Mouse (Mus musculus) small intestine, adult 2 months (tissue): ENCODE results near the gene Trim37. TPM values are rescaled to one million over a fixed set of nuclear protein-coding genes. Genes with fewer than 3 reads are reported as not detected.

ENCODE experiments used
- H3K27ac ChIP-seq: fragments of 200-500 bp; 2 replicates; pipeline ENCODE4 v1.5.1; 2012; ENCODE audit warnings: low read depth, low read length, control low read depth, inconsistent platforms; ENCODE audit not compliant: insufficient read depth
- H3K27me3 ChIP-seq: fragments of 200-500 bp; 2 replicates; pipeline ENCODE4 v1.6.1; 2012; ENCODE audit warnings: mild to moderate bottlenecking, moderate library complexity, low read length, inconsistent platforms; ENCODE audit not compliant: control insufficient read depth, insufficient read depth
- H3K36me3 ChIP-seq: fragments of 200-500 bp; 2 replicates; pipeline ENCODE4 v1.6.1; 2012; ENCODE audit warnings: mild to moderate bottlenecking, low read length, control low read depth, inconsistent platforms; ENCODE audit not compliant: control insufficient read depth, insufficient read depth
- H3K4me1 ChIP-seq: fragments of 200-500 bp; 2 replicates; pipeline ENCODE4 v1.6.1; 2012; ENCODE audit warnings: low read length, inconsistent platforms, mixed read lengths; ENCODE audit not compliant: control insufficient read depth, insufficient read depth, insufficient read length
- H3K4me3 ChIP-seq: fragments of 200-500 bp; 2 replicates; pipeline ENCODE4 v1.5.1; 2012; ENCODE audit warnings: low read depth, mild to moderate bottlenecking, control low read depth, inconsistent platforms, low read length, moderate library complexity
- CTCF ChIP-seq: fragments of 200-500 bp; IDR thresholded peaks from 2 replicates; pipeline ENCODE4 v1.5.1; 2012; ENCODE audit warnings: low read depth, mild to moderate bottlenecking, control low read depth, inconsistent platforms, low read length, moderate library complexity, mixed read lengths; ENCODE audit not compliant: insufficient replicate concordance, insufficient read length; ENCODE audit errors: extremely low read depth
- POLR2A ChIP-seq: fragments of 200-500 bp; IDR thresholded peaks from 2 replicates; pipeline ENCODE4 v1.6.1; 2012; ENCODE audit warnings: low read depth, mild to moderate bottlenecking, control low read depth, inconsistent platforms, low read length, moderate library complexity
- WGBS: fragments of 180-500 bp; shearing (Covaris S2); methylation state at CpG from one replicate; pipeline ENCODE4 v1.1.7; 2018; 5-methylcytosine and 5-hydroxymethylcytosine counted together
- polyA plus RNA-seq: library from polyadenylated mRNA; depleted of rRNA; stranded (reverse); fragments of >200 nt; gene quantifications from 2 replicates; pipeline ENCODE4 v1.2.3, GENCODE M21; 2012; rRNA removed

Trim37 gene
- 0.56 and 0.85 TPM in 2 replicates for polyA plus RNA-seq

DNA sequence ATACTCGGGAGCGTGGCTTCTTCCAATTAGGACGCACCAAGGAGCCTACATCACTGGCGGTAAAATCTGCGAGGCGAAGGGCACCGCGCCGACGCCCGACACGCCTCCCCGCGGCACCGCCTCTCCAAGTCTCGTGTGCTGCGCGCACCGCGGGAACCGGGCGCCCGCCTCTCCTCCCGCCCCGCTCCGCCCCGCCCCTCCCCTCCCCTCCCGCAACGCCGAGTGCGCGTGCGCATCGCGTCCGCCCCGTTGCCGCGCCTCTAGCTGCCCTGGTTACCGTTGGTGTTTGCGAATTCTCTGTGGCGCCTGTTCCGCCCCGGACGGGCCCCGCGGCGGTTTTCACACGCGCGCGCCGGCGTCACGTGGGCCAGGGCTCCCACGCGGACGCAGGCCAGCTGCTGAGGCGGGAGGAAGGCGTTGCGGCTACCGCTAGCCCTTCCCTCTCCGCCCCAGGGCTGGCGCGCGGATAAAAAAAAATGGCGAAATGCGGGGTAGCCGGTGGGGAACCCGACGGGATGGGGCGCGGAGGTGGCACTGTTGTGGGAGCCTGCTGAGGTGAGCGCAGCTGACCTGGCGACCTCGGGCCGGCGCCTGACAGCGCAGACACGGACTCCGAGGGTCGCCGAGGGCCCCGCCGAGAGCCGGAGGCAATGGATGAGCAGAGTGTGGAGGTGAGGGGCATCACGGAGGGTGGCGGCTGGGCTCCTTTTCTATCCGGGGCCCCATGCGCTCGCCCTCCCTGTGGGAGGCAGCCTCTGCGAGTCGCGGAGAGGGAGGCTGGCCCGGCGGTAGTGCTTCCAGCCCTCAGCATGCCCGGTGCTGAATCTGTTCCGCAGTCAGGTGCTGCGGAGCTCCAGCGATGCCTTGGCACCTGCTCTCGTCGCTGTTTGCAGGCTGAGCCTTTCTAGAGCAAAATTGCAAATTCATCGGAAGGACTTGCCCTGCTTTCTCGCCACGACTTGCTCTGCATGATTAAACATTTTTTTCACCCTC, at the start of gene Trim37:
Trim37 (plus strand) TSS at position 254 of the 993 bp plus-strand sequence.
- TF ChIP-seq CTCF (no peak), POLR2A (0 out of 2 replicates have a peak, but pooled peaks have one; percentile 15)
- Histone ChIP-seq H3K4me1 (no peaks in the 10 kb centered on the region), H3K27ac (peak within 1 kb of the TSS; percentile 25), H3K36me3 (peaks cover 6% of the 10 kb centered on the region; the same call in 1 of the 2 replicates), H3K4me3 (peak within 1 kb of the TSS; percentile 94), H3K27me3 (no peaks in the 10 kb centered on the region)
- WGBS: under 1% methylated on average over 91 of the region's 105 CpGs

DNA sequence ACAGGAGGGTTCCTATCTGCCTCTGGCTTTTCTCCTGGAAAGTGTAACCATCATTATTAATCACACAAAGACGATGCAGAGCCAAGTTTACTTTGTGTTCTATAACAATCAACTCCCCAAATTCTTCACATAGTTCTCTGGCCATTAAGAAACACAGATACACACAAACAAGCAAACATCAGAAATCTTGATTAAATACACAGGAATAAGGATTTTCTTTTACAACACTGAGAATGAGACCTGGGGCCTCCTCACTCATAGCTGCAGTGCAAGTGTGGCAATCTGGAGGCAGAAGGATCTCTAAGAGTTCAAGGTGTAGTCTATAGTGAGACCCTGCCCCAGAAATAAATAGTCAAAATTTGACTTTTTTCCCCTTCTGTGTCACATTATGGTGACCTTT, 43.2 kb upstream of the Trim37 start:
- 50% methylated on average over 1 of the region's 1 CpGs for WGBS
- Histone ChIP-seq H3K4me3 (no peak overlapping the region), H3K4me1 (peaks cover 12% of the 10 kb centered on the region; the same call in 1 of the 2 replicates), H3K27ac (no peak overlapping the region), H3K36me3 (peaks cover 36% of the 10 kb centered on the region), H3K27me3 (no peaks in the 10 kb centered on the region)
- no peak for TF ChIP-seq CTCF
- no peak for TF ChIP-seq POLR2A

DNA sequence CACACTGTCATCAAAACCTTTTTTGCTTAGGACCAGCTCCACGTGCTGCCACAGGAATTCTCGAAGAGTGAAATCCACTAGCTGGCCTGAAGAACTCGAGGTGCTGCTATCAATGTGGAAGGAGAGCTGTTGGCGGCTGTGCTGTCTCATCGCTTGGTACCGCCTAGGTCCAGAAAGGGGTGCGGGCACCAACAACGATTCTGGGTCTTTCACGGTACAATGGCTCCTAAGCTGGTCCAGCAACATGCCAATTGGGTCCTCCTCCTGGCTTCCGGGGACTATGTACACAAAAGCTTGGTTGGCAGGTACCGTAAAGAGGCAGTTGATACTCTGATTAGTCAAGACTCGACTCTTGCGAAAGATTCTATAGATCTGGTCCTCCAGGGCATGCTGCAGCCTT, 41.4 kb upstream of the Trim37 start:
- no peak overlapping the region for H3K27ac ChIP-seq
- H3K36me3 ChIP-seq: peaks cover 28% of the 10 kb centered on the region
- H3K27me3 ChIP-seq: no peaks in the 10 kb centered on the region
- TF ChIP-seq CTCF: no peak
- TF ChIP-seq POLR2A: no peak
- H3K4me1 ChIP-seq: peaks cover 12% of the 10 kb centered on the region; the same call in 1 of the 2 replicates
- H3K4me3 ChIP-seq: peak overlapping the region; percentile 100
- WGBS: 59% methylated on average over 13 of the region's 13 CpGs

DNA sequence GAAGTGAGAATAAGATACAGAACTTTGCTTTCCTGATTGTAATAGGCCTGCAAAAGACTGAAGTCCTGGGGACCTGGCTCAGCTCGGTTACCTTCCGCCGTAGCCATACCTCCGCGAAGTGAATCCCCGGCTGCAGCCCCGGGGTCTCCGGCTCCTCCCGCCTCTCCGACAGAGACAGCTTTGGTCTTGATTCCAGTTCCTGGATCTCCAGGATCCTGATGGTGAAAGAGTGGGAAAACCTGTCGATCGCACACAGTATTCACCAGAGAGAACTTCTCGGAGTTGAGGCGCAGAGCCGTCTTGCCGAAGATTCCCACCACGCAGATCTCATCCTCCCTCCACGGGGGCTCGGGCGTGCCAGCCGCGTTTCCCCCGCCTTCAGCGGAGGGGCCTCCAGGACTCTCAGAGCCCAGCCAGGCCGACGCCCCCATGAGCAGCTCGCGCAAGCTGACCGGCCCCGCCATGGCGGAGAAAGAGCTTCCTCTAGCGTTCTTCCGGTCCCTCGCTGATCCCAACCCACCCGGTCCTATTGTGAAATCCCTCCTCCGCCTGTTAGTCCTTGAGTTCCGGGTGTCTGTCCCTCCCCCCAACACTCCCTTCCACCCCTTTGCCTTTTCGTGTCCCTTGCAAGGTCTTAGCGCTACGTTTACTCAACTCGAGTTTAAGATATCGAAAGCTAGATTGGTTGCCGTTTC, 40.4 kb upstream of the Trim37 start, which contains the start of gene Smg8:
Smg8 (minus strand) TSS at position 485 of the 695 bp plus-strand sequence.
- peak within 1 kb of the TSS; percentile 100 for H3K4me3 ChIP-seq
- TF ChIP-seq CTCF (0 out of 2 replicates have a peak, but pooled peaks have one; percentile 4), POLR2A (peak; percentile 73; the same call in 1 of the 2 replicates)
- peaks cover 22% of the 10 kb centered on the region for H3K36me3 ChIP-seq
- peaks cover 12% of the 10 kb centered on the region; the same call in 1 of the 2 replicates for H3K4me1 ChIP-seq
- under 1% methylated on average over 43 of the region's 43 CpGs for WGBS
- no peaks in the 10 kb centered on the region for H3K27me3 ChIP-seq
- peak within 1 kb of the TSS; percentile 59 for H3K27ac ChIP-seq

DNA sequence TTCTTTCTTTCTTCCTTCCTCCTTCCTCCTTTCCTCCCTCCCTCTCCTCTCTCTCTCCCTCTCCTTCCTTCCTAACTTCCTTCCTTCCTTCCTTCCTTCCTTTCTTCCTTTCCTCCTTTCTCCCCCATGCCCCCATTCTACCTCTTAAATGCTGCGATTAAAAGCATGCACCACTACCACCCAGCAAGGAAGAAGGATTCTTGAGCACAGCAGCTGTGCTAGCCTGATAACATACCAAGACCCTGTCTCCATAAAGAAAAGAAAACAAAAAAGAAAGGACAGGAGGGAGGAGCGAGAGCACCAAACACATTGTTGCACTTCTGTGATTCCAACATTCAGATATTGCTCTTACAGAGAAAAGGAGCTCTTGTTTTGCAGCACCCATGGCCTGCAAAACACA, 39.7 kb upstream of the Trim37 start:
- no peak overlapping the region; the same call in 1 of the 2 replicates for H3K4me3 ChIP-seq
- WGBS: 27% methylated on average over 2 of the region's 2 CpGs
- TF ChIP-seq CTCF (no peak), POLR2A (no peak)
- H3K27me3 ChIP-seq: no peaks in the 10 kb centered on the region
- H3K4me1 ChIP-seq: peaks cover 12% of the 10 kb centered on the region; the same call in 1 of the 2 replicates
- peaks cover 18% of the 10 kb centered on the region for H3K36me3 ChIP-seq
- H3K27ac ChIP-seq: peak overlapping the region; percentile 59; the same call in 1 of the 2 replicates

DNA sequence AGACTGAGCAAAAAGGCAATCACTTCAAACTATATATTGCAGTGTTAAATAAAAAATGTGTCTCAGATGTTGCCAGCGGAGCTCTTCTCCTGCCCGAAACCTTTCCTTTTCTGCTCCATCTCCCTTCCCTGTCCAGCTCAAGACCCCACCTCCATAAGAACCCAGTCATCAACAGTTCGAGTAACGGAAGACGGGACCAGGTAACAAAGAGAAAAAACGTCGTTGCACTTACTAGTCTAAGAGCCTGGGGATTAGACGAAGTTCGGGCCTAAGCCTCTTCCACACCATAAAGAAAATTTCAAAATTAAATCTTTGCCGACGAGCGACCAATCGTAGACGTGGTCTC, 18.5 kb upstream of the Trim37 start, which contains the start of gene Prr11:
Prr11 (minus strand) TSS at position 300 of the 346 bp plus-strand sequence.
- H3K4me1 ChIP-seq: no peaks in the 10 kb centered on the region
- TF ChIP-seq CTCF (no peak), POLR2A (no peak)
- H3K27me3 ChIP-seq: no peaks in the 10 kb centered on the region
- peak within 1 kb of the TSS; percentile 76 for H3K27ac ChIP-seq
- 0% methylated on average over 14 of the region's 14 CpGs for WGBS
- H3K36me3 ChIP-seq: peaks cover 2% of the 10 kb centered on the region
- H3K4me3 ChIP-seq: peak within 1 kb of the TSS; percentile 74
